In genomic region chr8:105158084-105158483, GRCm38 (mm10) we compare ENCODE assay signal across 23 mouse cellular contexts. TPM values are rescaled to one million over a fixed set of nuclear protein-coding genes. Genes with fewer than 3 reads are reported as not detected.
A peak's percentile ranks its signal among the peaks of the same experiment; 100 is the strongest.
DNase-seq lines count a peak whose midpoint lies in the region; ATAC-seq and TF ChIP-seq lines count a peak whose summit lies in the region.
"Had no signal": no experiment of that assay in that cellular context is flagged by ENCODE, and none has a peak within 500 bp of the region (broad histone marks: within the 10 kb centered on the region; RNA-seq: fewer than 3 reads in every experiment).

No protein-coding gene starts in this region.

- no peaks in the 10 kb centered on the region for H3K27me3 ChIP-seq in lung, embryonic 14.5 days (ENCODE audit: insufficient read depth, low read length)
- 0 out of 2 replicates have a peak, but pooled peaks cover 3% of the 10 kb centered on the region for H3K27me3 ChIP-seq in lung, postnatal 0 days (replicated peaks; ENCODE audit: insufficient read depth, low read length)

- H3K9me3 ChIP-seq in lung, embryonic 14.5 days (ENCODE audit: low read depth, low read length) = no peaks in the 10 kb centered on the region
- no peaks in the 10 kb centered on the region for H3K9me3 ChIP-seq in lung, postnatal 0 days (ENCODE audit: low read length)
- H3K9me3 ChIP-seq: embryonic facial prominence, embryonic 12.5 days; heart, embryonic 12.5 days; megakaryocyte, embryonic 14.5 days; neural tube, embryonic 13.5 days had no signal

- no peak overlapping the region for H3K27ac ChIP-seq in lung, embryonic 14.5 days (ENCODE audit: low read depth)
- no peak overlapping the region for H3K27ac ChIP-seq in lung, postnatal 0 days (ENCODE audit: low read length)
- H3K27ac ChIP-seq: embryonic facial prominence, embryonic 12.5 days; neural tube, embryonic 13.5 days had no signal

- no peak for TF ChIP-seq EP300 in lung, postnatal 0 days (IDR thresholded peaks at IDR 0.05)

- no peak for DNase-seq in lung, embryonic 14.5 days
- DNase-seq in lung, postnatal 0 days (ENCODE audit: low spot score) = no peak
- DNase-seq in CD4-positive, CD25-positive, alpha-beta regulatory T cell, adult 2 months (ENCODE audit: low read depth, low spot score) = peak; percentile 38
- peak; percentile 56 for DNase-seq in R1 (ENCODE audit: low read depth, low spot score)
- DNase-seq in spleen, postnatal 36 days (ENCODE audit: low spot score in 2 of 2) = no peak
- no peak for DNase-seq in natural killer cell, adult 2 months (ENCODE audit: low spot score in 2 of 2)
- no peak for DNase-seq in gastrocnemius, adult 18-20 months (ENCODE audit: low spot score)
- DNase-seq: cerebellum, adult 11 months; layer of hippocampus, postnatal 36 days had no signal

- WGBS in lung, embryonic 14.5 days = 64% methylated on average over 3 of the region's 3 CpGs
- WGBS in lung, postnatal 0 days = 66% methylated on average over 3 of the region's 3 CpGs

- no peak for ATAC-seq in lung, embryonic 14.5 days (ENCODE audit: insufficient read depth)
- no peak for ATAC-seq in lung, postnatal 0 days
- peak; percentile 47; the same call in 1 of the 2 replicates for ATAC-seq in megakaryocyte-erythroid progenitor cell, adult 5-6 weeks (replicated peaks; ENCODE audit: low FRiP score, low TSS enrichment, poor library complexity, severe bottlenecking)
- ATAC-seq: hindbrain, embryonic 16.5 days had no signal

- H3K4me1 ChIP-seq in lung, embryonic 14.5 days (ENCODE audit: insufficient read depth) = no peaks in the 10 kb centered on the region
- 0 out of 2 replicates have a peak, but pooled peaks cover 3% of the 10 kb centered on the region for H3K4me1 ChIP-seq in lung, postnatal 0 days (ENCODE audit: insufficient read depth, low read depth, low read length)

- H3K9ac ChIP-seq in lung, embryonic 14.5 days = no peak overlapping the region
- no peak overlapping the region for H3K9ac ChIP-seq in lung, postnatal 0 days (replicated peaks; ENCODE audit: low read depth)
- H3K9ac ChIP-seq: embryonic facial prominence, embryonic 12.5 days; heart, embryonic 12.5 days; neural tube, embryonic 13.5 days had no signal

- 0 out of 2 replicates have a peak, but pooled peaks have one; percentile 13 for TF ChIP-seq CTCF in lung, embryonic 14.5 days (IDR thresholded peaks at IDR 0.05; ENCODE audit: low read depth)
- no peak for TF ChIP-seq CTCF in lung, postnatal 0 days (IDR thresholded peaks at IDR 0.05)

- H3K36me3 ChIP-seq in lung, embryonic 14.5 days (ENCODE audit: insufficient read depth) = no peaks in the 10 kb centered on the region
- no peaks in the 10 kb centered on the region for H3K36me3 ChIP-seq in lung, postnatal 0 days (ENCODE audit: insufficient read depth, low read length)
- H3K36me3 ChIP-seq: embryonic facial prominence, embryonic 12.5 days; heart, embryonic 12.5 days; neural tube, embryonic 13.5 days had no signal

- H3K4me2 ChIP-seq in lung, embryonic 14.5 days = no peak overlapping the region
- no peak overlapping the region for H3K4me2 ChIP-seq in lung, postnatal 0 days (replicated peaks; ENCODE audit: low read depth, low read length)
- H3K4me2 ChIP-seq: embryonic facial prominence, embryonic 12.5 days; heart, embryonic 12.5 days; liver, embryonic 11.5 days; neural tube, embryonic 13.5 days had no signal

- H3K4me3 ChIP-seq in lung, embryonic 14.5 days (ENCODE audit: low read depth, low read length) = no peak overlapping the region
- no peak overlapping the region for H3K4me3 ChIP-seq in lung, postnatal 0 days (ENCODE audit: low read depth, low read length)
- H3K4me3 ChIP-seq: embryonic facial prominence, embryonic 12.5 days; heart, embryonic 12.5 days; megakaryocyte, embryonic 14.5 days; neural tube, embryonic 13.5 days had no signal

RNA-seq across cellular contexts. Expression of gene Cbfb, which starts 12.4 kb away (rescaled TPM):
- 81.4 and 85.2 TPM in 2 replicates for polyA plus RNA-seq in lung, embryonic 14.5 days (2014; fragmentation: Nextera tagmentation; extraction: Ambion mirVana)
- polyA plus RNA-seq in lung, postnatal 0 days (2015; fragmentation: Nextera tagmentation; extraction: Ambion mirVana) = 29.0 and 31.5 TPM in 2 replicates
- 29.5 and 34.0 TPM in 2 replicates for total RNA-seq in megakaryocyte-erythroid progenitor cell, adult 5-6 weeks (2014; fragmentation: Nextera tagmentation)
- total RNA-seq in megakaryocyte-erythroid progenitor cell, adult 5-6 weeks (2017) = 48.2 and 98.0 TPM in 2 replicates
- 10 to 100 TPM; 80.3 to 88.8 TPM for total RNA-seq in gastrocnemius, adult 18-20 months (2021)

RNA-seq across cellular contexts. Expression of gene Ces4a, which starts 26.5 kb away (rescaled TPM):
- polyA plus RNA-seq in lung, embryonic 14.5 days (2014; fragmentation: Nextera tagmentation; extraction: Ambion mirVana) = not detected in 2 replicates
- not detected in 2 replicates for polyA plus RNA-seq in lung, postnatal 0 days (2015; fragmentation: Nextera tagmentation; extraction: Ambion mirVana)
- not detected in 2 replicates for total RNA-seq in megakaryocyte-erythroid progenitor cell, adult 5-6 weeks (2014; fragmentation: Nextera tagmentation)
- not detected in 2 replicates for total RNA-seq in megakaryocyte-erythroid progenitor cell, adult 5-6 weeks (2017)
- total RNA-seq in gastrocnemius, adult 18-20 months (2021) = not detected
- total RNA-seq: ES-E14; gastrocnemius, postnatal 4 days; heart, postnatal 36 days; layer of hippocampus, postnatal 36 days; left cerebral cortex, postnatal 36 days had no signal
- polyA plus RNA-seq: embryonic facial prominence, embryonic 12.5 days; heart, embryonic 12.5 days; hindbrain, embryonic 16.5 days; large intestine, adult 2 months; liver, embryonic 11.5 days; lung, embryonic 16.5 days; neural tube, embryonic 13.5 days; spleen, adult 2 months had no signal

Comparison
In these comparisons a context has a peak if more than half of its experiments do, and no peak if none do; other contexts are left out.
1. DNase-seq: peak in CD4-positive, CD25-positive, alpha-beta regulatory T cell, adult 2 months (single experiment) and R1 (single experiment); none in lung, embryonic 14.5 days (single experiment), lung, postnatal 0 days (single experiment), spleen, postnatal 36 days (0 of 2), natural killer cell, adult 2 months (0 of 2) and gastrocnemius, adult 18-20 months (single experiment).